Comparison of ENCODE assay signal across 18 mouse cellular contexts in genomic region chr6:118061266-118061665, GRCm38 (mm10). TPM values are rescaled to one million over a fixed set of nuclear protein-coding genes. Genes with fewer than 3 reads are reported as not detected.
DNase-seq lines count a peak whose midpoint lies in the region; ATAC-seq lines count a peak whose summit lies in the region.
"Had no signal": no experiment of that assay in that cellular context is flagged by ENCODE, and none has a peak within 500 bp of the region (broad histone marks: within the 10 kb centered on the region; RNA-seq: fewer than 3 reads in every experiment).

No protein-coding gene starts in this region.

- no peak overlapping the region for H3K4me3 ChIP-seq in midbrain, embryonic 11.5 days (ENCODE audit: low read depth, low read length)
- no peak overlapping the region for H3K4me3 ChIP-seq in midbrain, embryonic 10.5 days

- no peaks in the 10 kb centered on the region for H3K36me3 ChIP-seq in midbrain, embryonic 11.5 days (ENCODE audit: control insufficient read depth, insufficient read depth, low read length)
- H3K36me3 ChIP-seq in midbrain, embryonic 10.5 days, result no peaks in the 10 kb centered on the region
- H3K36me3 ChIP-seq: G1E had no signal

- H3K9ac ChIP-seq in midbrain, embryonic 11.5 days (ENCODE audit: low read length), result no peak overlapping the region

- DNase-seq in heart, adult 11 months, result peak; percentile 74
- no peak for DNase-seq in heart, adult 8-10 months (ENCODE audit: low spot score)
- peak; percentile 60 for DNase-seq in midbrain, embryonic 11.5 days (ENCODE audit: low spot score, missing footprints)
- DNase-seq in midbrain, embryonic 10.5 days (ENCODE audit: low spot score), result no peak
- DNase-seq: adrenal gland, adult 2 months; adrenal gland, adult 8-10 months; adrenal gland, postnatal 10 days; adrenal gland, postnatal 14 days; adrenal gland, postnatal 25 days; adrenal gland, postnatal 36 days; B cell, adult 2 months; cerebellum, adult 11 months; cerebellum, adult 11-12 months; cerebellum, adult 18-20 months had no signal

- no peak overlapping the region for H3K27ac ChIP-seq in midbrain, embryonic 11.5 days (ENCODE audit: low read depth, low read length)
- no peak overlapping the region for H3K27ac ChIP-seq in midbrain, embryonic 10.5 days (replicated peaks)

- H3K4me2 ChIP-seq in midbrain, embryonic 11.5 days, result no peak overlapping the region

- H3K9me3 ChIP-seq in midbrain, embryonic 11.5 days (ENCODE audit: control insufficient read depth, low read length), result no peaks in the 10 kb centered on the region
- H3K9me3 ChIP-seq in midbrain, embryonic 10.5 days (replicated peaks), result no peaks in the 10 kb centered on the region

- no peaks in the 10 kb centered on the region; the same call in 1 of the 2 replicates for H3K27me3 ChIP-seq in midbrain, embryonic 11.5 days (ENCODE audit: control insufficient read depth, insufficient read depth, low read length)
- H3K27me3 ChIP-seq in midbrain, embryonic 10.5 days (ENCODE audit: low read depth, poor library complexity, severe bottlenecking), result peaks cover 25% of the 10 kb centered on the region

- 89% methylated on average over 4 of the region's 4 CpGs for WGBS in midbrain, embryonic 11.5 days
- WGBS in midbrain, embryonic 10.5 days, result 91% methylated on average over 4 of the region's 4 CpGs

- no peak for ATAC-seq in midbrain, embryonic 11.5 days (ENCODE audit: low FRiP score)
- ATAC-seq: activated CD4-positive, CD25-positive, alpha-beta regulatory T cell, adult 4 months; CD4-positive, CD25-positive, alpha-beta regulatory T cell, adult 4 months; Patski had no signal

- peaks cover 8% of the 10 kb centered on the region for H3K4me1 ChIP-seq in midbrain, embryonic 11.5 days (ENCODE audit: control insufficient read depth, insufficient read depth, low read length)
- H3K4me1 ChIP-seq in midbrain, embryonic 10.5 days, result peaks cover 14% of the 10 kb centered on the region

RNA-seq across cellular contexts. Expression of gene Rasgef1a, which starts 50.0 kb away (rescaled TPM):
- under 1 TPM; 0.35 to 0.69 (median 0.42) TPM for total RNA-seq in heart, adult 8-10 months (2022)
- 0.15 TPM in 1 of 2 replicates, not detected in the other for polyA plus RNA-seq in midbrain, embryonic 11.5 days (2014; fragmentation: Nextera tagmentation; extraction: Ambion mirVana)
- 0.09 and 0.15 TPM in 2 replicates for polyA plus RNA-seq in midbrain, embryonic 10.5 days (2016; fragmentation: Nextera tagmentation; extraction: Ambion mirVana)
- polyA plus RNA-seq: G1E had no signal

Comparison
In these comparisons a context has a peak if more than half of its experiments do, and no peak if none do; other contexts are left out.
1. DNase-seq: peak in heart, adult 11 months (single experiment) and midbrain, embryonic 11.5 days (single experiment); none in heart, adult 8-10 months (single experiment) and midbrain, embryonic 10.5 days (single experiment).